Mouse (Mus musculus): Measurements from ENCODE around the gene Shank2. TPM values are rescaled to one million over a fixed set of nuclear protein-coding genes. Genes with fewer than 3 reads are reported as not detected.

Shank2 gene
- total and polyA plus RNA-seq, 3 experiments = not detected

- no peak for TF ChIP-seq KAT2A (conservative IDR thresholded peaks at IDR 0.05; ENCODE audit: low read depth, low read length)
- no peak for TF ChIP-seq HCFC1 (IDR thresholded peaks at IDR 0.05; ENCODE audit: low read depth, low read length)
- no peak for TF ChIP-seq BHLHE40 (IDR thresholded peaks at IDR 0.05; ENCODE audit: borderline replicate concordance, low read depth, low read length)
- TF ChIP-seq JUND (IDR thresholded peaks at IDR 0.05; ENCODE audit: low read depth, low read length) = no peak
- no peak for TF ChIP-seq USF2 (IDR thresholded peaks at IDR 0.05; ENCODE audit: borderline replicate concordance in 1 of 2, insufficient read depth in 1 of 2, low read depth in 1 of 2, low read length in 2 of 2)
- Histone ChIP-seq H3K4me1 (ENCODE audit: control insufficient read depth in 1 of 2, insufficient read depth in 2 of 2, low read length in 2 of 2) (no peaks in the 10 kb centered on the region), H3K4me3 (ENCODE audit: control insufficient read depth in 1 of 2, insufficient read depth in 1 of 2, low read depth in 2 of 2, low read length in 2 of 2) (no peak overlapping the region), H3K79me2 (ENCODE audit: control insufficient read depth, insufficient read depth, low read length, poor library complexity) (no peaks in the 10 kb centered on the region), H3K36me3 (ENCODE audit: control insufficient read depth in 1 of 2, insufficient read depth in 2 of 2, low read length in 2 of 2) (no peaks in the 10 kb centered on the region), H3K27ac (ENCODE audit: control insufficient read depth, low read depth, low read length) (no peak overlapping the region), H3K9ac (ENCODE audit: control insufficient read depth, low read depth, low read length, poor library complexity, severe bottlenecking) (no peak overlapping the region), H3K27me3 (ENCODE audit: control insufficient read depth in 1 of 2, insufficient read depth in 2 of 2, low read length in 2 of 2) (no peaks in the 10 kb centered on the region), H3K9me3 (replicated peaks; ENCODE audit: insufficient read depth, low read length) (no peaks in the 10 kb centered on the region)
- no peak for DNase-seq (ENCODE audit: low read depth, low spot score)
Measured at GRCm38 (mm10) chr7:144402492-144402891, 400.8 kb downstream of the Shank2 start.

GRCm38 (mm10) chr7:144407675-144408074 is 405.9 kb downstream of the Shank2 start:
- H3K9ac ChIP-seq (ENCODE audit: control insufficient read depth, low read depth, low read length, poor library complexity, severe bottlenecking) = no peak overlapping the region
- no peak overlapping the region for H3K27ac ChIP-seq (ENCODE audit: control insufficient read depth, low read depth, low read length)
- no peak for DNase-seq (ENCODE audit: low read depth, low spot score)
- H3K36me3 ChIP-seq (ENCODE audit: control insufficient read depth in 1 of 2, insufficient read depth in 2 of 2, low read length in 2 of 2) = no peaks in the 10 kb centered on the region
- no peak overlapping the region for H3K4me3 ChIP-seq (ENCODE audit: control insufficient read depth in 1 of 2, insufficient read depth in 1 of 2, low read depth in 2 of 2, low read length in 2 of 2)
- no peaks in the 10 kb centered on the region for H3K79me2 ChIP-seq (ENCODE audit: control insufficient read depth, insufficient read depth, low read length, poor library complexity)
- no peaks in the 10 kb centered on the region for H3K9me3 ChIP-seq (replicated peaks; ENCODE audit: insufficient read depth, low read length)
- no peaks in the 10 kb centered on the region for H3K4me1 ChIP-seq (ENCODE audit: control insufficient read depth in 1 of 2, insufficient read depth in 2 of 2, low read length in 2 of 2)
- no peak for TF ChIP-seq SMC3 (IDR thresholded peaks at IDR 0.05; ENCODE audit: low read depth, low read length)
- TF ChIP-seq CHD1 (IDR thresholded peaks at IDR 0.05; ENCODE audit: low read depth, low read length) = no peak
- TF ChIP-seq GABPA (IDR thresholded peaks at IDR 0.05; ENCODE audit: low read depth, low read length) = no peak
- TF ChIP-seq UBTF (IDR thresholded peaks at IDR 0.05; ENCODE audit: borderline replicate concordance, insufficient read depth, low read depth, low read length) = no peak
- no peak for TF ChIP-seq USF2 (IDR thresholded peaks at IDR 0.05; ENCODE audit: borderline replicate concordance in 1 of 2, insufficient read depth in 1 of 2, low read depth in 1 of 2, low read length in 2 of 2)
- no peak for TF ChIP-seq TCF12 (IDR thresholded peaks at IDR 0.05; ENCODE audit: low read depth, low read length)
- TF ChIP-seq TBP (IDR thresholded peaks at IDR 0.05; ENCODE audit: low read depth, low read length) = no peak
- no peak for TF ChIP-seq ZMIZ1 (IDR thresholded peaks at IDR 0.05; ENCODE audit: low read depth, low read length)
- TF ChIP-seq TAL1 (IDR thresholded peaks at IDR 0.05; ENCODE audit: low read length) = no peak
- no peak for TF ChIP-seq EP300 (IDR thresholded peaks at IDR 0.05; ENCODE audit: low read depth in 1 of 2, low read length in 2 of 2)
- no peak for TF ChIP-seq MAZ (IDR thresholded peaks at IDR 0.05; ENCODE audit: low read depth, low read length)
- no peaks in the 10 kb centered on the region for H3K27me3 ChIP-seq (ENCODE audit: control insufficient read depth in 1 of 2, insufficient read depth in 2 of 2, low read length in 2 of 2)
